Mouse (Mus musculus): Measurements from ENCODE around the gene Asdurf.

Gene Asdurf

DNA sequence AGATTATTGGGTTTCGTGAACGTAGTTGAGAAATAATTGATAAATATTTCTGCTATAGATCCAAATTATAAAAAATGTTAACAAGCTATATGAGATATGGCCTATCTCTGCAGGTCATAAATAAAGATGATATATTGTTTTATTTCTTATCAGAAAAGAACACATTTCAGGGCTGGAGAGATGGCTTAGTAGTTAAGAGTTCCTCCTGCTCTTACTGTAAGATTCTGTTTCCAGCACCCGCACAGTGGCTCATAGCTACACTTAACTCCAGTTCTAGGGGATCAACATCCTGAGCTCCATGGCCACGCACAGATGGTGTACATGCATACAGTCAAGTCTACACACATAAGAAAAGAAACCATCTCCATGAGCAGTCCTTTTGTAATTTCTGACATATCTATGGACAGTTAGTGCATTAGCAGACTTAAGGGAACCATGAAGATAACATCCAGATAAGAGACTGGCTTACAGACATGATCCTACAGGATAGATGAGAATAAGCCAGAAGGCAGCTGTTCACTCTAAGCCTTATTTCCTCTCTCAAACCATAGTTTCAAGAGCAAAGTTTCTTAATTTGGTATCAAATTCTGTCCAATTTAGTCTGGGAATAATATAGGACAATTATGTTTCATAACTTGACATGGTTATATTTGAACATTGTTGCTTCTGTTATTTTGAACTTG is 30.6 kb downstream of the Asdurf start:
- Histone ChIP-seq H3K36me3 (ENCODE audit: control insufficient read depth, insufficient read depth, low read length, poor library complexity, severe bottlenecking) (peaks cover 9% of the 10 kb centered on the region; the same call in 1 of the 2 replicates), H3K27me3 (ENCODE audit: control insufficient read depth, insufficient read depth, low read length, poor library complexity, severe bottlenecking) (no peaks in the 10 kb centered on the region)
- no peak for DNase-seq (ENCODE audit: low read depth, low spot score)

DNA sequence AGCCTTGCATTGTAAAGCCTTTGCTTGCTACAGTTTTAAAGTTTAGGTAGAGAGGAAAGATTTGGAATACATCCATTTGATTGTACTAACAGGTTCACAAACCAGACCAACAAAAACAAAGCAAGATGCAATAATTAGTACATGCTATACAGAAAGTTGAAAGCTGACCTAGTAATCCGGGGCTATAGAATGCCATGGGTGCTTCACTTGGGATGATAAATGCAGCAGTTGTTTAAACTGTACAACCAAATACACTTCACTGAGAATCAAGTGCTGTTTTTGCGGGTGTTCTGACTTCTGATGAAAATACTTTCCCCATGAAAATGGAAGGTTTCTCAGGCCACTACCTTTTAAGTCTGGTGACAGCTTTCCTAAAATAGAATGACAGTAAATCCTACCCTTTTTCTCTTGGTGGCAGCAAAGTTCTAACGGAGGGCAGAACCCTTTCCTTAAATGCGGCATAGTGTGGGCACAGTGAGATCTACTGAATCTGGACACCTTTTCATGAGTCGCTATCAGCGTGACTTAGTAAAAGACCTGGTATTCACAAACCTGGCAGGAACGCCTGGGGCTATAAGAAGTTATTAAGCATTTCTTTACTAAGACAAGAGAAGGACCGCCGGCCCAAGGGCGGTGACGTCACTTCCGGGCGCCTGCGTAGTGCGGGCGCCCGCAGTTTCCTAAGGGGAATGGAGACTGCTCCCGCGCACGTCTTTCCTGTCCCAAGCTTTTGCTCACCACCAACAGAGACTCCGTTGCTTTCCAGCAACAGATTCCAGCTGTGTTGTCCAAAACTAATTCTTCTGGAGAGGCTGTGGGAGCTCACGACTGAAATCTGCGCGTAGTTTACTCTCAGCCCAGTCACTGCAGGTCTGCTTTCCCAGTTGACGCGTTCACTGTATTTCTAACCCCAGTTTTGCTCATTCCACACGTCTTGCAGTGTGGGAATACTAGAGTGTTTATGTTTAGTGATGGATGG is 39.1 kb downstream of the Asdurf start, which contains the start of gene Osgepl1:
Gene Osgepl1 (plus strand): TSS at position 636 of the 979 bp plus-strand sequence.
- peak; percentile 82 for DNase-seq (ENCODE audit: low read depth, low spot score)
- H3K36me3 ChIP-seq (ENCODE audit: control insufficient read depth, insufficient read depth, low read length, poor library complexity, severe bottlenecking) = 0 out of 2 replicates have a peak, but pooled peaks cover 1% of the 10 kb centered on the region
- no peaks in the 10 kb centered on the region for H3K27me3 ChIP-seq (ENCODE audit: control insufficient read depth, insufficient read depth, low read length, poor library complexity, severe bottlenecking)

DNA sequence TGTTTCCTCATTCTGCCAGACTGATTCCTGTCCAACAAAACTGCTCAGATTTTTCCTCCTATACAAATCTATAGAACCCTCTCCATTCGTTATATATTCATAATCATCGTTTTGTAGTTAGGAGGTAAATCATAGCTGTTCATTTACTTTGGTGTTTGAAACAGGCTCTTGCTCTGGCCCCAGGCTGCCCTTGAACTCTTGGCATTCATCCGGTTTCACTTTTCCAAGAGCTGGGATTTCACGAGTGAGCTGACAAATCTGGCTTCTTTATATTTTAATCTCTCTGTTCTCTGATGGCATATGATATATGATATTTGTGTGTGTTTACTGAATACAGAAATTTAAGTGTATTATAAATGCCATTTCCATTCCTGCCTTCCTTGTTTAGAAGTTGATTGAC is 51.9 kb downstream of the Asdurf start:
- 0 out of 2 replicates have a peak, but pooled peaks cover 10% of the 10 kb centered on the region for H3K36me3 ChIP-seq (ENCODE audit: control insufficient read depth, insufficient read depth, low read length, poor library complexity, severe bottlenecking)
- DNase-seq (ENCODE audit: low read depth, low spot score) = no peak
- no peaks in the 10 kb centered on the region for H3K27me3 ChIP-seq (ENCODE audit: control insufficient read depth, insufficient read depth, low read length, poor library complexity, severe bottlenecking)
